Mouse (Mus musculus): ENCODE data around the gene Slc25a11. TPM values are rescaled to one million over a fixed set of nuclear protein-coding genes. Genes with fewer than 3 reads are reported as not detected.

Slc25a11 gene
- total RNA-seq, 1 experiment: 97.4 TPM

GRCm38 (mm10) chr11:70669582-70670345 is 22.5 kb upstream of the Slc25a11 start:
- DNase-seq (ENCODE audit: low read depth, low spot score): peak; percentile 68
- peaks cover 15% of the 10 kb centered on the region for H3K36me3 ChIP-seq (ENCODE audit: control insufficient read depth, insufficient read depth, low read length, poor library complexity, severe bottlenecking)
- H3K9ac ChIP-seq (ENCODE audit: insufficient read depth, low read depth, low read length, poor library complexity, severe bottlenecking): peak overlapping the region; percentile 95
- TF ChIP-seq ZNF384 (IDR thresholded peaks at IDR 0.05; ENCODE audit: low read depth, low read length): no peak
- TF ChIP-seq HCFC1 (IDR thresholded peaks at IDR 0.05; ENCODE audit: borderline replicate concordance, insufficient read depth, low read length): 0 out of 2 replicates have a peak, but pooled peaks have one; percentile 52
- no peaks in the 10 kb centered on the region for H3K9me3 ChIP-seq (ENCODE audit: control insufficient read depth, insufficient read depth, low read depth, low read length)
- H3K27ac ChIP-seq (ENCODE audit: insufficient read depth, low read depth, low read length, poor library complexity, severe bottlenecking): peak overlapping the region; percentile 95
- in situ Hi-C loops (cut with MboI; ENCODE audit: low sequenced_read_pairs in 2 of 2, unreplicated experiment in 2 of 2): no loop called here
- H3K4me1 ChIP-seq (ENCODE audit: control insufficient read depth in 2 of 2, insufficient read depth in 2 of 2, low read length in 2 of 2, poor library complexity in 1 of 2): peaks cover 0 to 13% of the 10 kb centered on the region in 2 experiments; a peak in 2 of 4 replicates
- peak overlapping the region; percentile 74 to 84 for H3K4me3 ChIP-seq (ENCODE audit: insufficient read depth in 1 of 2, low read depth in 1 of 2, low read length in 2 of 2, poor library complexity in 1 of 2, severe bottlenecking in 1 of 2)

GRCm38 (mm10) chr11:70668771-70669505 is 21.7 kb upstream of the Slc25a11 start, which contains the start of gene Spag7:
TSS of gene Spag7 (minus strand) at chr11:70669416.
- DNase-seq (ENCODE audit: low read depth, low spot score): peak; percentile 98
- peaks cover 23% of the 10 kb centered on the region for H3K36me3 ChIP-seq (ENCODE audit: control insufficient read depth, insufficient read depth, low read length, poor library complexity, severe bottlenecking)
- H3K4me3 ChIP-seq (ENCODE audit: insufficient read depth in 1 of 2, low read depth in 1 of 2, low read length in 2 of 2, poor library complexity in 1 of 2, severe bottlenecking in 1 of 2): peak within 1 kb of the TSS; percentile 74 to 91
- H3K27ac ChIP-seq (ENCODE audit: insufficient read depth, low read depth, low read length, poor library complexity, severe bottlenecking): peak within 1 kb of the TSS; percentile 95
- peak within 1 kb of the TSS; percentile 95 for H3K9ac ChIP-seq (ENCODE audit: insufficient read depth, low read depth, low read length, poor library complexity, severe bottlenecking)
- TF ChIP-seq HCFC1 (IDR thresholded peaks at IDR 0.05; ENCODE audit: borderline replicate concordance, insufficient read depth, low read length) (peak; percentile 56; the same call in 1 of the 2 replicates), CHD2 (IDR thresholded peaks at IDR 0.05; ENCODE audit: low read depth, low read length) (peak; percentile 96), MAFK (IDR thresholded peaks at IDR 0.05; ENCODE audit: insufficient read depth, low read depth, low read length) (no peak), ZC3H11A (IDR thresholded peaks at IDR 0.05; ENCODE audit: borderline replicate concordance, low read depth, low read length) (no peak), ZNF384 (IDR thresholded peaks at IDR 0.05; ENCODE audit: low read depth, low read length) (no peak)
- in situ Hi-C loops (cut with MboI; ENCODE audit: low sequenced_read_pairs in 2 of 2, unreplicated experiment in 2 of 2): no loop called here
- H3K9me3 ChIP-seq (ENCODE audit: control insufficient read depth, insufficient read depth, low read depth, low read length): no peaks in the 10 kb centered on the region
- peaks cover 0 to 9% of the 10 kb centered on the region in 2 experiments; a peak in 2 of 4 replicates for H3K4me1 ChIP-seq (ENCODE audit: control insufficient read depth in 2 of 2, insufficient read depth in 2 of 2, low read length in 2 of 2, poor library complexity in 1 of 2)

- Histone ChIP-seq H3K4me3 (ENCODE audit: insufficient read depth in 1 of 2, low read depth in 1 of 2, low read length in 2 of 2, poor library complexity in 1 of 2, severe bottlenecking in 1 of 2) (peak overlapping the region; percentile 67 to 91), H3K4me1 (ENCODE audit: control insufficient read depth in 2 of 2, insufficient read depth in 2 of 2, low read length in 2 of 2, poor library complexity in 1 of 2) (peaks cover 0 to 7% of the 10 kb centered on the region in 2 experiments; a peak in 2 of 4 replicates), H3K36me3 (ENCODE audit: control insufficient read depth, insufficient read depth, low read length, poor library complexity, severe bottlenecking) (peaks cover 26% of the 10 kb centered on the region), H3K9me3 (ENCODE audit: control insufficient read depth, insufficient read depth, low read depth, low read length) (no peaks in the 10 kb centered on the region), H3K9ac (ENCODE audit: insufficient read depth, low read depth, low read length, poor library complexity, severe bottlenecking) (peak overlapping the region; percentile 80), H3K27ac (ENCODE audit: insufficient read depth, low read depth, low read length, poor library complexity, severe bottlenecking) (peak overlapping the region; percentile 80)
- DNase-seq (ENCODE audit: low read depth, low spot score): no peak
- in situ Hi-C loops (cut with MboI; ENCODE audit: low sequenced_read_pairs in 2 of 2, unreplicated experiment in 2 of 2): no loop called here
- TF ChIP-seq ZNF384 (IDR thresholded peaks at IDR 0.05; ENCODE audit: low read depth, low read length) (no peak), HCFC1 (IDR thresholded peaks at IDR 0.05; ENCODE audit: borderline replicate concordance, insufficient read depth, low read length) (0 out of 2 replicates have a peak, but pooled peaks have one; percentile 16), CHD2 (IDR thresholded peaks at IDR 0.05; ENCODE audit: low read depth, low read length) (no peak), ZC3H11A (IDR thresholded peaks at IDR 0.05; ENCODE audit: borderline replicate concordance, low read depth, low read length) (no peak), MAFK (IDR thresholded peaks at IDR 0.05; ENCODE audit: insufficient read depth, low read depth, low read length) (no peak)
Observed at GRCm38 (mm10) chr11:70668335-70668770, 21.1 kb upstream of the Slc25a11 start.

- DNase-seq (ENCODE audit: low read depth, low spot score): no peak
- no peaks in the 10 kb centered on the region for H3K9me3 ChIP-seq (ENCODE audit: control insufficient read depth, insufficient read depth, low read depth, low read length)
- H3K27ac ChIP-seq (ENCODE audit: insufficient read depth, low read depth, low read length, poor library complexity, severe bottlenecking): peak overlapping the region; percentile 80; the same call in 1 of the 2 replicates
- peak overlapping the region; percentile 67 to 91; a peak in 3 of 4 replicates for H3K4me3 ChIP-seq (ENCODE audit: insufficient read depth in 1 of 2, low read depth in 1 of 2, low read length in 2 of 2, poor library complexity in 1 of 2, severe bottlenecking in 1 of 2)
- H3K9ac ChIP-seq (ENCODE audit: insufficient read depth, low read depth, low read length, poor library complexity, severe bottlenecking): peak overlapping the region; percentile 40; the same call in 1 of the 2 replicates
- peaks cover 0 to 7% of the 10 kb centered on the region in 2 experiments; a peak in 2 of 4 replicates for H3K4me1 ChIP-seq (ENCODE audit: control insufficient read depth in 2 of 2, insufficient read depth in 2 of 2, low read length in 2 of 2, poor library complexity in 1 of 2)
- TF ChIP-seq CHD2 (IDR thresholded peaks at IDR 0.05; ENCODE audit: low read depth, low read length) (no peak), ZC3H11A (IDR thresholded peaks at IDR 0.05; ENCODE audit: borderline replicate concordance, low read depth, low read length) (no peak)
- H3K36me3 ChIP-seq (ENCODE audit: control insufficient read depth, insufficient read depth, low read length, poor library complexity, severe bottlenecking): peaks cover 33% of the 10 kb centered on the region
- in situ Hi-C loops (cut with MboI; ENCODE audit: low sequenced_read_pairs in 2 of 2, unreplicated experiment in 2 of 2): no loop called here
Observed at GRCm38 (mm10) chr11:70667271-70668150, 20.2 kb upstream of the Slc25a11 start.
